Mouse (Mus musculus) left cerebral cortex, adult 6 months (tissue): ENCODE measurements around the gene Slamf8. TPM values are rescaled to one million over a fixed set of nuclear protein-coding genes. Genes with fewer than 3 reads are reported as not detected.

Source experiments
- long read RNA-seq, 2 experiments: library from polyadenylated mRNA; unstranded; transcript quantifications; one replicate each; pipeline ENCODE4 v2.0.0; 2019 to 2020
- polyA plus RNA-seq: library from polyadenylated mRNA; unstranded; fragments of <200 nt; fragmentation: Nextera tagmentation; gene quantifications from 2 replicates; pipeline ENCODE4 v1.2.3, GENCODE M21; 2021

Slamf8 gene
- 0.25 and 0.33 TPM in 2 replicates for polyA plus RNA-seq
- long read RNA-seq, experiment 1: 0 reads
- long read RNA-seq, experiment 2: 0 reads

GRCm38 (mm10) chr1:172590385-172590784 lies at the start of gene Slamf8:
Gene Slamf8, minus strand, starts transcription at chr1:172590568.

GRCm38 (mm10) chr1:172632451-172633326 lies 42.3 kb upstream of the Slamf8 start, which contains the start of gene Dusp23:
Gene Dusp23, minus strand, starts transcription at chr1:172632962.

GRCm38 (mm10) chr1:172602326-172602725 lies 12.0 kb upstream of the Slamf8 start, which contains the start of gene Fcrl6:
Gene Fcrl6, minus strand, starts transcription at chr1:172602551.

GRCm38 (mm10) chr1:172555638-172556037 lies 34.7 kb downstream of the Slamf8 start, which contains the start of gene Vsig8:
Gene Vsig8, plus strand, starts transcription at chr1:172555938.

Other genes with a start within 250 kb of the Slamf8 start
- 19.5 and 24.3 TPM in 2 replicates for gene Kcnj10, start 249.4 kb downstream of the Slamf8 start, polyA plus RNA-seq
- gene Pigm, start 214.0 kb downstream of the Slamf8 start, polyA plus RNA-seq: 2.0 and 2.2 TPM in 2 replicates
- gene Slamf9, start 115.2 kb downstream of the Slamf8 start, polyA plus RNA-seq: 1.7 and 2.5 TPM in 2 replicates
- gene Igsf9, start 108.8 kb downstream of the Slamf8 start, polyA plus RNA-seq: 1.2 and 2.2 TPM in 2 replicates
- gene Tagln2, start 90.5 kb downstream of the Slamf8 start, polyA plus RNA-seq: 7.8 and 11.2 TPM in 2 replicates
- gene Cfap45, start 69.8 kb downstream of the Slamf8 start, polyA plus RNA-seq: 3.3 and 4.1 TPM in 2 replicates
- 0.22 and 0.49 TPM in 2 replicates for gene Vsig8, start 34.6 kb downstream of the Slamf8 start, polyA plus RNA-seq
- gene Fcrl6, start 12.0 kb upstream of the Slamf8 start, polyA plus RNA-seq: 0.09 TPM in 1 of 2 replicates, not detected in the other
- gene Dusp23, start 42.4 kb upstream of the Slamf8 start, polyA plus RNA-seq: 9.6 and 10.7 TPM in 2 replicates
- gene Crp, start 107.5 kb upstream of the Slamf8 start, polyA plus RNA-seq: not detected in 2 replicates